Mouse (Mus musculus): Measurements from ENCODE around the gene Dbx2.

The Dbx2 gene

GRCm38 (mm10) chr15:95622797-95623196, 33.0 kb downstream of the Dbx2 start:
- WGBS = 89% methylated on average over 8 of the region's 8 CpGs

GRCm38 (mm10) chr15:95612600-95612999, 43.2 kb downstream of the Dbx2 start:
- WGBS = 36% methylated on average over 1 of the region's 1 CpGs

- 68% methylated on average over 6 of the region's 6 CpGs for WGBS
Observed at GRCm38 (mm10) chr15:95601179-95601578, 54.6 kb downstream of the Dbx2 start.

- 48% methylated on average over 1 of the region's 1 CpGs for WGBS
Observed at GRCm38 (mm10) chr15:95598630-95599029, 57.1 kb downstream of the Dbx2 start.

GRCm38 (mm10) chr15:95586906-95587305, 68.9 kb downstream of the Dbx2 start:
- 95% methylated on average over 15 of the region's 15 CpGs for WGBS

- WGBS = 78% methylated on average over 4 of the region's 4 CpGs
Observed at GRCm38 (mm10) chr15:95584891-95585290, 70.9 kb downstream of the Dbx2 start.

GRCm38 (mm10) chr15:95574661-95575060, 81.1 kb downstream of the Dbx2 start:
- WGBS = 6% methylated on average over 5 of the region's 5 CpGs

Measured in cerebral cortex, adult 2 months (tissue).